Mouse (Mus musculus) CH12.LX (cell line): Measurements from ENCODE around the gene Gm44965.

Experiments used
- CHD1 ChIP-seq: IDR thresholded peaks from 2 replicates; pipeline ENCODE4 v1.6.1; 2012; ENCODE audit warnings: low read depth, low read length, improper control_type of control experiment, inconsistent platforms
- CHD2 ChIP-seq: IDR thresholded peaks from 2 replicates; pipeline ENCODE4 v1.6.1; 2011; ENCODE audit warnings: low read length, improper control_type of control experiment
- CTCF ChIP-seq, 2 experiments: IDR thresholded peaks in 1 of 2; conservative IDR thresholded peaks in 1 of 2; 2 replicates each; pipeline ENCODE4 v1.5.1; 2011 to 2012; ENCODE audit warnings: low read depth in 2 of 2, low read length in 2 of 2, improper control_type of control experiment in 1 of 2, inconsistent platforms in 1 of 2, mild to moderate bottlenecking in 1 of 2, moderate library complexity in 1 of 2
- EP300 ChIP-seq: IDR thresholded peaks from 2 replicates; pipeline ENCODE4 v1.6.1; 2011; ENCODE audit warnings: low read length, improper control_type of control experiment
- KAT2A ChIP-seq: IDR thresholded peaks from 2 replicates; pipeline ENCODE4 v1.6.1; 2012; ENCODE audit warnings: low read length, improper control_type of control experiment, inconsistent platforms; ENCODE audit not compliant: insufficient replicate concordance
- MAZ ChIP-seq: IDR thresholded peaks from 2 replicates; pipeline ENCODE4 v1.6.1; 2012; ENCODE audit warnings: low read depth, mild to moderate bottlenecking, inconsistent platforms, low read length, improper control_type of control experiment, moderate library complexity
- PAX5 ChIP-seq: IDR thresholded peaks from 2 replicates; pipeline ENCODE4 v1.6.1; 2012; ENCODE audit warnings: low read length, inconsistent platforms, mixed read lengths
- POLR2A ChIP-seq: IDR thresholded peaks from 2 replicates; pipeline ENCODE4 v1.6.1; 2011; ENCODE audit warnings: low read depth, mild to moderate bottlenecking, improper control_type of control experiment, low read length
- POLR2AphosphoS2 ChIP-seq: IDR thresholded peaks from 2 replicates; pipeline ENCODE4 v1.6.1; 2011; ENCODE audit warnings: low read depth, low read length, improper control_type of control experiment
- RAD21 ChIP-seq: IDR thresholded peaks from 2 replicates; pipeline ENCODE4 v1.6.1; 2011; ENCODE audit warnings: low read depth, mild to moderate bottlenecking, low read length, improper control_type of control experiment, moderate library complexity
- RCOR1 ChIP-seq: conservative IDR thresholded peaks from 2 replicates; pipeline ENCODE4 v1.6.1; 2012; ENCODE audit warnings: low read depth, mild to moderate bottlenecking, inconsistent platforms, low read length, improper control_type of control experiment
- TCF12 ChIP-seq: IDR thresholded peaks from 2 replicates; pipeline ENCODE4 v1.6.1; 2014; ENCODE audit warnings: low read depth, mild to moderate bottlenecking, inconsistent platforms, low read length, improper control_type of control experiment
- USF2 ChIP-seq: conservative IDR thresholded peaks from 2 replicates; pipeline ENCODE4 v1.6.1; 2011; ENCODE audit warnings: low read depth, low read length, improper control_type of control experiment
- ZNF384 ChIP-seq: IDR thresholded peaks from 2 replicates; pipeline ENCODE4 v1.6.1; 2012; ENCODE audit warnings: low read depth, low read length, improper control_type of control experiment, inconsistent platforms

DNA sequence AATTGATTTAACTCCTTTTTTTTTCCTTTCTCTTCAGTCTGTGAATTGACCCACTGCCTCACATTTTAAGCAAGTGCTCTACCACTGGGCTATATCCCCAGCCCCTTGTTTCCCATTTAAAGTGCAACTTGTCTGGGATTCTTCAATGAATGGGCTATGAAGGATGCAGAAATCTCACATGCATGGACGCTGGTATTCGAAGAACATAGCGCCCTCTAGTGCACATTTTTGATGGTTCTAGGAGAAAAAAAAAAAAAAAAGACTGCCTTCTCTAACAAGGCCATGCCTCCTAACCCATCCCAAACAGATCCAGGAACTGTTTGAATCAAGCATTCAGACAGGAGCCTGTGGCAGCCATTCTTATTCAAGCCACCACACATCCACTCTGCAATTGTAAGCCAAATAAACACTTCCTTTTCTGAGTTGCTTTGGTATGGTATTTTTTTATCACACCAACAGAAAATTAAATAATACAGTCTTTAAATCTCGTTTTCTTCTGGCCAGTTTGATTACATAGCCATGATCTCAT, 49.1 kb downstream of the Gm44965 start:
- TF ChIP-seq CHD1 (no peak), POLR2A (no peak), RCOR1 (no peak), MAZ (no peak), ZNF384 (peak; percentile 99), PAX5 (no peak), RAD21 (peak; percentile 84), KAT2A (no peak), POLR2AphosphoS2 (no peak), CTCF (conservative IDR thresholded peaks at IDR 0.05 in 1 of 2, IDR thresholded peaks at IDR 0.05 in 1 of 2; ENCODE audit: low read depth in 2 of 2, low read length in 2 of 2) (peak; percentile 32 to 87; a peak in 3 of 4 replicates), USF2 (no peak), CHD2 (no peak), TCF12 (no peak), EP300 (no peak)
